22 mouse cellular contexts compared by ENCODE assay signal in the genomic region with DNA sequence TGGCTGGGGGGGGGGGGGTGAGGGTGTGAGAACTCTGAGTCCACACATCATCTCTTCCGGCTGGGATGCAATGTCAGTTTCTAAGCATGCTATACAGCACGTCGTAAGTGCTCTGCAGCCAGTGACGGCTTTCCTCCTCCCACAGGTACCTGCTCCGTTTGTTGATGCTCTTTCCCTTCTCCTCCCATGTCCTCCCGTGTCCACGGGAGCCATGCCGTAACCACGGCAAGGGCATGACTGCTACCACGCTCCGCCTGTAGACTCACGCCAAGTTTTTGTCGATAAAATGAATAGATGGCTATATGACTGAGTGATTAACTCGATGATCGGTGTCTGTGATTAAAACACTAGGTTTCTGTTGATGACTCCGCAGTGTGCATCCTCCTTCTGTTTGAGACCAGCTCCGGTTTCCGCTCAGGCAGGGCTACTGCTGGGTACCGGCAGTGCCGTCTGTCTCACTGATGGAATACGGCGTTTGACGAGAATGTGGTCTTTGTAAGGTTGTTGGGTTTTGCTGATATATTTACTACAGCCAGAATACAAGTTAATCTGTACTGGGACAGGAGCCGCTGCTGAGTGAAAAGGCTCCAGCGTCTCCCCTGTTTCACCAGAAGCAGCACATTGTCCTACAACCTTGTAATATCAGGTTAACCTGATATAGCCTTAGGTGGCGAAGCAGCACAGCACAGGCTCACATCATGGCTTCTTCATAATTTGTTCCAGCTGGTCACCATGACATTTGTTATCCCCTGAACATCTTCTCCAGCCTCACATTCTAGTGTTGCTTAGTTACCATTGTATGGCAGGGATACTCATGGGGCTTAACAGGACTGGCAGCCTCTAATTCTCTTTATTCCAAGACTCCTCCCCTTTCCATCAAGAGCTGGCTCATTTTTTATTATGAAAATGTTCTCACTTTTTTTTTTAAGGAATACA. TPM values are rescaled to one million over a fixed set of nuclear protein-coding genes. Genes with fewer than 3 reads are reported as not detected.
A peak's percentile ranks its signal among the peaks of the same experiment; 100 is the strongest.
DNase-seq lines count a peak whose midpoint lies in the region; ATAC-seq and TF ChIP-seq lines count a peak whose summit lies in the region.
"Had no signal": no experiment of that assay in that cellular context is flagged by ENCODE, and none has a peak within 500 bp of the region (broad histone marks: within the 10 kb centered on the region; RNA-seq: fewer than 3 reads in every experiment).

No protein-coding gene starts in this region.

- WGBS in cerebellum, adult 2 months, result 40% methylated on average over 26 of the region's 26 CpGs
- 88% methylated on average over 26 of the region's 26 CpGs for WGBS in midbrain, embryonic 11.5 days
- WGBS in midbrain, embryonic 10.5 days, result 94% methylated on average over 26 of the region's 26 CpGs
- 66% methylated on average over 26 of the region's 26 CpGs for WGBS in hindbrain, embryonic 16.5 days
- 80% methylated on average over 26 of the region's 26 CpGs for whole genome bisulfite sequencing in midbrain, postnatal 0 days
- 87% methylated on average over 26 of the region's 26 CpGs for WGBS in kidney, adult 2 months

- no peak overlapping the region for H3K27ac ChIP-seq in cerebellum, adult 2 months (ENCODE audit: insufficient read depth, low read length)
- no peak overlapping the region for H3K27ac ChIP-seq in midbrain, embryonic 11.5 days (ENCODE audit: low read depth, low read length)
- H3K27ac ChIP-seq in midbrain, embryonic 10.5 days (replicated peaks), result no peak overlapping the region
- no peak overlapping the region for H3K27ac ChIP-seq in hindbrain, embryonic 16.5 days (ENCODE audit: low read depth, low read length)
- H3K27ac ChIP-seq in midbrain, postnatal 0 days (ENCODE audit: low read depth, low read length), result no peak overlapping the region
- no peak overlapping the region for H3K27ac ChIP-seq in kidney, adult 2 months (ENCODE audit: insufficient read depth, low read depth, low read length)
- H3K27ac ChIP-seq: embryonic facial prominence, embryonic 15.5 days; forebrain, embryonic 10.5 days; gastrocnemius, adult 2 months; heart, embryonic 15.5 days; limb, embryonic 12.5 days; liver, embryonic 13.5 days; lung, embryonic 15.5 days had no signal

- no peak for DNase-seq in cerebellum, adult 2 months
- no peak for DNase-seq in cerebellum, adult 9-11 months
- no peak for DNase-seq in midbrain, embryonic 11.5 days (ENCODE audit: low spot score, missing footprints)
- DNase-seq in midbrain, embryonic 10.5 days (ENCODE audit: low spot score), result no peak
- peak; percentile 50 for DNase-seq in midbrain, postnatal 0 days (ENCODE audit: low spot score)
- DNase-seq in left cerebral cortex, adult 8-10 months (ENCODE audit: low spot score in 2 of 2), result no peak
- no peak for DNase-seq in kidney, adult 2 months
- DNase-seq: gastrocnemius, adult 2 months; kidney, adult 18-20 months; layer of hippocampus, adult 9-11 months; liver, embryonic 13.5 days; right cerebral cortex, postnatal 4 days had no signal

- TF ChIP-seq POLR2A in cerebellum, adult 2 months (IDR thresholded peaks at IDR 0.05; ENCODE audit: borderline replicate concordance, insufficient read depth, low read length), result no peak
- TF ChIP-seq POLR2A in kidney, adult 2 months (IDR thresholded peaks at IDR 0.05; ENCODE audit: low read depth, low read length), result no peak

- peaks cover 2% of the 10 kb centered on the region; the same call in 1 of the 2 replicates for H3K4me1 ChIP-seq in cerebellum, adult 2 months (ENCODE audit: control insufficient read depth, insufficient read depth, low read length)
- H3K4me1 ChIP-seq in midbrain, embryonic 11.5 days (ENCODE audit: control insufficient read depth, insufficient read depth, low read length), result peaks cover 3% of the 10 kb centered on the region; the same call in 1 of the 2 replicates
- peaks cover 10% of the 10 kb centered on the region for H3K4me1 ChIP-seq in midbrain, embryonic 10.5 days
- H3K4me1 ChIP-seq in hindbrain, embryonic 16.5 days (ENCODE audit: control insufficient read depth, insufficient read depth, low read depth, low read length), result no peaks in the 10 kb centered on the region
- no peaks in the 10 kb centered on the region for H3K4me1 ChIP-seq in midbrain, postnatal 0 days (ENCODE audit: insufficient read depth, low read length)
- no peaks in the 10 kb centered on the region for H3K4me1 ChIP-seq in kidney, adult 2 months (ENCODE audit: control insufficient read depth, insufficient read depth, low read length)
- H3K4me1 ChIP-seq: embryonic facial prominence, embryonic 15.5 days; forebrain, embryonic 10.5 days; heart, embryonic 15.5 days; limb, embryonic 12.5 days; liver, embryonic 13.5 days; lung, embryonic 15.5 days had no signal

- no peak for TF ChIP-seq CTCF in cerebellum, adult 2 months (IDR thresholded peaks at IDR 0.05; ENCODE audit: borderline replicate concordance, insufficient read depth, low read depth, low read length)
- TF ChIP-seq CTCF in midbrain, postnatal 0 days (IDR thresholded peaks at IDR 0.05), result no peak
- no peak for TF ChIP-seq CTCF in kidney, adult 2 months (conservative IDR thresholded peaks at IDR 0.05; ENCODE audit: insufficient read depth, insufficient read length, low read depth, low read length)

- H3K4me3 ChIP-seq in cerebellum, adult 2 months (replicated peaks; ENCODE audit: insufficient read depth, low read depth, low read length), result peak overlapping the region; percentile 69
- H3K4me3 ChIP-seq in midbrain, embryonic 11.5 days (ENCODE audit: low read depth, low read length), result no peak overlapping the region
- H3K4me3 ChIP-seq in midbrain, embryonic 10.5 days, result no peak overlapping the region
- 0 out of 2 replicates have a peak overlapping the region, but pooled peaks have one; percentile 11 for H3K4me3 ChIP-seq in hindbrain, embryonic 16.5 days (ENCODE audit: low read length)
- H3K4me3 ChIP-seq in midbrain, postnatal 0 days (ENCODE audit: low read depth, low read length), result no peak overlapping the region
- no peak overlapping the region for H3K4me3 ChIP-seq in kidney, adult 2 months (ENCODE audit: insufficient read depth, low read depth, low read length)
- H3K4me3 ChIP-seq: embryonic facial prominence, embryonic 15.5 days; forebrain, embryonic 10.5 days; gastrocnemius, adult 2 months; heart, embryonic 15.5 days; limb, embryonic 12.5 days; liver, embryonic 13.5 days; lung, embryonic 15.5 days; myocyte had no signal

- no peak overlapping the region for H3K4me2 ChIP-seq in midbrain, embryonic 11.5 days
- H3K4me2 ChIP-seq in hindbrain, embryonic 16.5 days (ENCODE audit: low read length), result peak overlapping the region; percentile 30
- no peak overlapping the region for H3K4me2 ChIP-seq in midbrain, postnatal 0 days (ENCODE audit: low read depth, low read length, poor library complexity, severe bottlenecking)
- H3K4me2 ChIP-seq: embryonic facial prominence, embryonic 15.5 days; heart, embryonic 15.5 days; limb, embryonic 12.5 days; liver, embryonic 13.5 days; lung, embryonic 15.5 days had no signal

- H3K9ac ChIP-seq in midbrain, embryonic 11.5 days (ENCODE audit: low read length), result no peak overlapping the region
- no peak overlapping the region for H3K9ac ChIP-seq in hindbrain, embryonic 16.5 days (ENCODE audit: low read depth, low read length)
- H3K9ac ChIP-seq in midbrain, postnatal 0 days (replicated peaks; ENCODE audit: low read length, poor library complexity, severe bottlenecking), result no peak overlapping the region
- H3K9ac ChIP-seq: embryonic facial prominence, embryonic 15.5 days; heart, embryonic 15.5 days; limb, embryonic 12.5 days; liver, embryonic 13.5 days; lung, embryonic 15.5 days had no signal

- ATAC-seq in midbrain, embryonic 11.5 days (ENCODE audit: low FRiP score), result peak; percentile 76
- ATAC-seq in hindbrain, embryonic 16.5 days, result peak; percentile 75
- ATAC-seq in midbrain, postnatal 0 days (ENCODE audit: low FRiP score), result no peak

- no peaks in the 10 kb centered on the region for H3K9me3 ChIP-seq in midbrain, embryonic 11.5 days (ENCODE audit: control insufficient read depth, low read length)
- no peaks in the 10 kb centered on the region for H3K9me3 ChIP-seq in midbrain, embryonic 10.5 days (replicated peaks)
- no peaks in the 10 kb centered on the region for H3K9me3 ChIP-seq in hindbrain, embryonic 16.5 days (ENCODE audit: control insufficient read depth, low read length)
- H3K9me3 ChIP-seq in midbrain, postnatal 0 days (ENCODE audit: low read length), result no peaks in the 10 kb centered on the region
- H3K9me3 ChIP-seq: embryonic facial prominence, embryonic 15.5 days; forebrain, embryonic 10.5 days; heart, embryonic 15.5 days; limb, embryonic 12.5 days; liver, embryonic 13.5 days; lung, embryonic 15.5 days had no signal

- H3K36me3 ChIP-seq in midbrain, embryonic 11.5 days (ENCODE audit: control insufficient read depth, insufficient read depth, low read length), result no peaks in the 10 kb centered on the region
- H3K36me3 ChIP-seq in midbrain, embryonic 10.5 days, result no peaks in the 10 kb centered on the region
- H3K36me3 ChIP-seq in hindbrain, embryonic 16.5 days (ENCODE audit: control insufficient read depth, insufficient read depth, low read length), result no peaks in the 10 kb centered on the region
- no peaks in the 10 kb centered on the region for H3K36me3 ChIP-seq in midbrain, postnatal 0 days (ENCODE audit: insufficient read depth, low read length)
- H3K36me3 ChIP-seq in kidney, adult 2 months (ENCODE audit: control insufficient read depth, insufficient read depth, low read length), result no peaks in the 10 kb centered on the region
- H3K36me3 ChIP-seq: embryonic facial prominence, embryonic 15.5 days; forebrain, embryonic 10.5 days; heart, embryonic 15.5 days; limb, embryonic 12.5 days; liver, embryonic 13.5 days; lung, embryonic 15.5 days had no signal

- H3K27me3 ChIP-seq in cerebellum, adult 2 months (ENCODE audit: control insufficient read depth, insufficient read depth, low read length), result no peaks in the 10 kb centered on the region
- H3K27me3 ChIP-seq in midbrain, embryonic 11.5 days (ENCODE audit: control insufficient read depth, insufficient read depth, low read length), result no peaks in the 10 kb centered on the region
- H3K27me3 ChIP-seq in midbrain, embryonic 10.5 days (ENCODE audit: low read depth, poor library complexity, severe bottlenecking), result no peaks in the 10 kb centered on the region
- no peaks in the 10 kb centered on the region for H3K27me3 ChIP-seq in hindbrain, embryonic 16.5 days (replicated peaks; ENCODE audit: control insufficient read depth, insufficient read depth, low read length)
- no peaks in the 10 kb centered on the region for H3K27me3 ChIP-seq in midbrain, postnatal 0 days (ENCODE audit: insufficient read depth, low read length)
- H3K27me3 ChIP-seq in kidney, adult 2 months (replicated peaks; ENCODE audit: control insufficient read depth, insufficient read depth, low read length), result no peaks in the 10 kb centered on the region
- H3K27me3 ChIP-seq: embryonic facial prominence, embryonic 15.5 days; heart, embryonic 15.5 days; limb, embryonic 12.5 days; liver, embryonic 13.5 days; lung, embryonic 15.5 days had no signal

RNA-seq across cellular contexts. Expression of gene 4930579F01Rik, which starts 7.4 kb away (rescaled TPM):
- polyA plus RNA-seq in cerebellum, adult 2 months (2012; rRNA removed), result not detected in 2 replicates
- polyA plus RNA-seq in midbrain, embryonic 11.5 days (2014; fragmentation: Nextera tagmentation; extraction: Ambion mirVana), result not detected in 2 replicates
- polyA plus RNA-seq in midbrain, embryonic 10.5 days (2016; fragmentation: Nextera tagmentation; extraction: Ambion mirVana), result not detected in 2 replicates
- not detected in 2 replicates for polyA plus RNA-seq in hindbrain, embryonic 16.5 days (2015; fragmentation: Nextera tagmentation; extraction: Ambion mirVana)
- not detected in 2 replicates for total RNA-seq in midbrain, postnatal 0 days (2014; rRNA removed)
- polyA plus RNA-seq in midbrain, postnatal 0 days (2015; fragmentation: Nextera tagmentation; extraction: Ambion mirVana), result not detected in 2 replicates
- not detected for total RNA-seq in left cerebral cortex, adult 8-10 months (2022)
- 0.31 TPM in 1 of 2 replicates, not detected in the other for polyA plus RNA-seq in kidney, adult 2 months (2012; rRNA removed)
- total RNA-seq: adrenal gland, adult 18-20 months; gastrocnemius, adult 2 months; heart, adult 18-20 months; MEL had no signal
- polyA plus RNA-seq: forebrain, embryonic 10.5 days; heart, embryonic 15.5 days; limb, embryonic 12.5 days; liver, embryonic 13.5 days; myocyte had no signal

RNA-seq across cellular contexts. Expression of gene Adh7, which starts 31.3 kb away (rescaled TPM):
- 0.05 TPM in 1 of 2 replicates, not detected in the other for polyA plus RNA-seq in cerebellum, adult 2 months (2012; rRNA removed)
- polyA plus RNA-seq in midbrain, embryonic 11.5 days (2014; fragmentation: Nextera tagmentation; extraction: Ambion mirVana), result 0.11 and 0.16 TPM in 2 replicates
- polyA plus RNA-seq in midbrain, embryonic 10.5 days (2016; fragmentation: Nextera tagmentation; extraction: Ambion mirVana), result 0.25 TPM in 1 of 2 replicates, not detected in the other
- 0.91 and 0.96 TPM in 2 replicates for polyA plus RNA-seq in hindbrain, embryonic 16.5 days (2015; fragmentation: Nextera tagmentation; extraction: Ambion mirVana)
- total RNA-seq in midbrain, postnatal 0 days (2014; rRNA removed), result 0.99 and 3.2 TPM in 2 replicates
- 1.5 and 2.0 TPM in 2 replicates for polyA plus RNA-seq in midbrain, postnatal 0 days (2015; fragmentation: Nextera tagmentation; extraction: Ambion mirVana)
- under 1 TPM in 3 of 4 experiments, not detected in 1; 0.18 to 0.33 (median 0.20) TPM for total RNA-seq in left cerebral cortex, adult 8-10 months (2022)
- 0.25 and 0.29 TPM in 2 replicates for polyA plus RNA-seq in kidney, adult 2 months (2012; rRNA removed)
- total RNA-seq: MEL had no signal
- polyA plus RNA-seq: forebrain, embryonic 10.5 days had no signal

RNA-seq across cellular contexts. Expression of gene Mttp, which starts 41.5 kb away (rescaled TPM):
- 6.7 and 7.4 TPM in 2 replicates for polyA plus RNA-seq in cerebellum, adult 2 months (2012; rRNA removed)
- 10.0 and 10.7 TPM in 2 replicates for polyA plus RNA-seq in midbrain, embryonic 11.5 days (2014; fragmentation: Nextera tagmentation; extraction: Ambion mirVana)
- polyA plus RNA-seq in midbrain, embryonic 10.5 days (2016; fragmentation: Nextera tagmentation; extraction: Ambion mirVana), result 11.3 and 12.5 TPM in 2 replicates
- polyA plus RNA-seq in hindbrain, embryonic 16.5 days (2015; fragmentation: Nextera tagmentation; extraction: Ambion mirVana), result 8.4 and 8.5 TPM in 2 replicates
- 4.9 and 8.1 TPM in 2 replicates for total RNA-seq in midbrain, postnatal 0 days (2014; rRNA removed)
- polyA plus RNA-seq in midbrain, postnatal 0 days (2015; fragmentation: Nextera tagmentation; extraction: Ambion mirVana), result 6.1 and 6.7 TPM in 2 replicates
- 1 to 10 TPM; 7.3 to 7.8 (median 7.8) TPM for total RNA-seq in left cerebral cortex, adult 8-10 months (2022)
- 6.0 and 6.9 TPM in 2 replicates for polyA plus RNA-seq in kidney, adult 2 months (2012; rRNA removed)

RNA-seq across cellular contexts. Expression of gene Trmt10a, which starts 43.0 kb away (rescaled TPM):
- 5.8 and 6.0 TPM in 2 replicates for polyA plus RNA-seq in cerebellum, adult 2 months (2012; rRNA removed)
- 14.9 and 19.5 TPM in 2 replicates for polyA plus RNA-seq in midbrain, embryonic 11.5 days (2014; fragmentation: Nextera tagmentation; extraction: Ambion mirVana)
- 17.8 and 19.5 TPM in 2 replicates for polyA plus RNA-seq in midbrain, embryonic 10.5 days (2016; fragmentation: Nextera tagmentation; extraction: Ambion mirVana)
- 6.4 and 7.9 TPM in 2 replicates for polyA plus RNA-seq in hindbrain, embryonic 16.5 days (2015; fragmentation: Nextera tagmentation; extraction: Ambion mirVana)
- total RNA-seq in midbrain, postnatal 0 days (2014; rRNA removed), result 2.5 and 5.3 TPM in 2 replicates
- 8.4 and 9.5 TPM in 2 replicates for polyA plus RNA-seq in midbrain, postnatal 0 days (2015; fragmentation: Nextera tagmentation; extraction: Ambion mirVana)
- total RNA-seq in left cerebral cortex, adult 8-10 months (2022), result 1 to 10 TPM; 3.7 to 6.4 (median 4.7) TPM
- polyA plus RNA-seq in kidney, adult 2 months (2012; rRNA removed), result 1.5 and 2.0 TPM in 2 replicates

Comparison
In these comparisons a context has a peak if more than half of its experiments do, and no peak if none do; other contexts are left out.
1. H3K4me3 ChIP-seq: peak in cerebellum, adult 2 months (single experiment) and hindbrain, embryonic 16.5 days (single experiment); none in midbrain, embryonic 11.5 days (single experiment), midbrain, embryonic 10.5 days (single experiment), midbrain, postnatal 0 days (single experiment) and kidney, adult 2 months (single experiment).